Mouse (Mus musculus) lung, postnatal 25 days (tissue): ENCODE data around the gene Lime1.

ENCODE experiments used
- DNase-seq: peaks from one replicate; pipeline ENCODE4 v3.0.0; 2022; ENCODE audit warnings: low spot score

Lime1 gene

DNA sequence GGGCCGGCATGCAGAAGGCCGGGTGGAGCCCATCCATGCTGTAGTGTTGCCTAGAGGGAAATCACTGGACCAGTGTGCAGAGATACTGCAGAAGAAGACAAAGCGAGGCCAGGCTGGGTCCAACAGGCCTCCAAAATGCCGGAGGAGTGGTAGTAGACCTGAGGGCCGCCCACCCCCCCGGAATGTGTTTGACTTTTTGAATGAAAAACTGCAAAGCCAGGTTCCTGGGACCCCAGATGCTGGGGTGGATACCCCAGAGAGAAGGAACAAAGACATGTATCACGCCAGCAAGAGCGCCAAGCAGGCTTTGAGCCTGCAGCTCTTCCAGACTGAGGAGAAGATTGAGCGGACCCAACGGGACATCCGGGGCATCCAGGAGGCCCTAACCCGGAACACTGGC, at the start of gene Lime1:
TSS of gene Lime1 (plus strand) at position 301 of the 400 bp plus-strand sequence.
- DNase-seq: no peak

DNA sequence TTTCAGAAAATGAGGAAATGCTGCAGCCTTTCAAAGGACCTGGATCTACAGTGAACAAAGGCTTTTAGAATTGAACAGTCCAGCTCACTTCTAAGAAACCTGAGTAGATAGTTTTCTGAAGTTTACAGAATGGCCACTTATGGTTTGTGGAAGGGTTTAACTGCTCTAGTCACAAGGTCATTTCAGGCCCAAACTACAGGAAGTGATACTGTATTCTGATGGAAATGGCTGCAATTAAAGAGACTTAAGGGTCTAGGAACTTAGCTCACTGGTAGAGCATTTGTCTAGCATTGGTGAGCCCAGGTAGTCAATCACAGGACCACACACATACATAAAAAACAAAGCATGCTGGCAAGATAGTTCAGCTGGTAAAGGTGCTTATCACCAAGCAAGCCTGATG, 47.3 kb upstream of the Lime1 start:
- DNase-seq: no peak

DNA sequence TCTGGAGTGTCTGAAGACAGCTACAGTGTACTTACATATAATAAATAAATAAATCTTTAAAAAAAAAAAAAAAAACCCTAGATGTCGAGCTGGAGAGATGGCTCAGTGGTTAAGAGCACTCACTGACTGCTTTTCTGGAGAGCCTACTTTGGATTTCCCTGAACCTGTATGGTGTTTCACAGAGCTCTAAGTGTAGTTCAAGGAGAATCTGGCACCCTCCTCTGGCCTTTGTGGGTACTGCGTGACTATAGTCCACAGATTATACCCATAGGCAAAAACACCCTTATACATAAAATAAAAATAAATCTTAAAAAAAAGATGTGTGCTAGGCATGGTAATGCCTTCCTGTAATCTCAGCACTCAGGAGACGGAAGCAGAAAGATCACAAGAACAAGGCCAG, 45.9 kb upstream of the Lime1 start:
- peak; percentile 64 for DNase-seq

DNA sequence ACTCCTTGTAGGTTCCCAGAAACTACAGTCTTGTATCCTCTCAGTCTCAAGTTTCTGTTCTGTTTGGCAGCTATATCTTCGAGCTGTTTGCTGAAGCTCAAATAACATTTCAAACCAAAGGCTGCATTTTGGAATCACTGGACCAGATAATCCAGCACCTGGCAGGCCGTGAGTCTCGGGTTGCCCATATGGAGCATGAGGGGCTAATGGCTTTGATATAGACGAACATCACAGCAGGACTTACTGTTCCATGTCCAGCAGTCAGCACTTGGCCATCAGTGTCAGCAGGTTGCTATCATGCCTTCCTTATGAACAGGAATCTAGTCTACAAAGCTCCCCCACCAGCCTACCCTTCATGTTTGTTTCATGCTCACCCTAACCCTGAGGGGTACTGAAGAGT, 39.5 kb upstream of the Lime1 start:
- DNase-seq: no peak

DNA sequence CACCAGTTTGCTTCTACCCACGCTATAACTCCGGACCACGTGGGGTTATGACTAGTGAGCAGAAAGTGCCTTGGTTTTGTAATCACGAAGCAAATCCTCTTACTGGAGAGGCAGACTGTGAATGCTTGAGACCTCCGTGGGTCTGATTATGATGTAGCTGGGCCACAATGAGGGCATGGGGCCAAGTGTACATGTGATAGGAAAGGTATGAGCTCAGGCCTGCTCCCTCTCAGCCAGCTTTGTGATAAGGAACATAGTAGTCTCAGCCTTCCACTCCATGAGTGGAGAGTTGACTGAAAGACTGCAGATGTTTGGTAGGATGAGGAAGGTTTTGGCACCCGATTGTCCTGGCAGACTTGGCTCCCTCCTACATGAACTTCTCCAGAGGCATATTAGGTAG, 37.1 kb upstream of the Lime1 start:
- no peak for DNase-seq

DNA sequence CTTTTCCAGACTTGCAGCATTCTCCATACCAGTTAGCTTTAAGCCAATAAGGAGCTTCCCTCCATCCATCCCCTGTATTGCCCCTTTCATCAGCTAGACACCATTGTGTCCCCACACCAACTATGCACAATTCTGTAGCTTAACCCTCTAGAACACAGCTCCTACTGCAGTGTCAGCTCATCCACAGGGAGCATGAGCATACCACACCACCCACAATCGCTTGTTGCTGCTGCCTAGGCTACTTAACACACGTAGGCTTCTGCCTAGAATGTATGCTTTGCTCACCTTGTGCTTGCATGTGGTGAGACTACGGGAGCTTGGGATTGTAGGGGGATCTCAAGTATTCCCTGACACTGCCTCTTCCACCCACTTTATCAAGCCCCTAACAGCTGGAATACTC, 23.1 kb upstream of the Lime1 start:
- DNase-seq: no peak

DNA sequence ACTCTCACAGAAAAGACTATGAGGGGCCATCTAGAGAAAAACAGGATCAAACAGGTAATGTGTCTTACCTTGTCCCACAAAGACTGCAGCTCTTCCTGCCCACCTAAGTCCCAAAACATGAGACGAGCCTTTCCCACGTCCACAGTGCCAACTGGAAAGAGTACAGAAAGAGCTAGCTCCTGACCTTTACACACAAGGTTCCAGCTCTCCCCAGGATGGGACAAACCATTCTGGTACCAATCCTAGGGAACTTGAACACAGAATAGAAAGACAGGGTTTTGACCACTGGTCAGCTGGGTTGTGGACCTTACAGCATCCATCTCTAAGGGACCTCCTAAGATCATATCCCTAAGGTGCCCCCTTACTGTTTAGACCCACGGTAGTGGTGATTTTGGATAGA, 15.9 kb upstream of the Lime1 start:
- DNase-seq: no peak

DNA sequence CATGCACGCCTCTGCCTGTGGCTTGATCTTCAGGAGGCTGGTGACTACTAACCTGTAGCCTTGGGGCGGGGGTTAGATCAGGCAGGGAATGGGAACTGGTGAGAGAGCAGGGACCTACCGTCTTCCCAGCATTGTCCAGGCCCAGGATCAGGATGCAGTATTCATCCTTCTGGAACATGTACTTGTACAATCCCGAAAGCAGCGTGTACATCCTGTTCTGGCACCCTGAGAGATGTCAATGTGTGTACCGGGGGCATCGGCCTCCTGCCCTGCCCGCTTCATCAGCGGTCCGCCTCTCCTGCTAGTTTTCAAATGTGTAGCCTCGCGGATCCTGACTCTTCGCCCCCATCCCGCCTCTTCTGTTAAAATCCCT, 15.4 kb upstream of the Lime1 start:
- no peak for DNase-seq

DNA sequence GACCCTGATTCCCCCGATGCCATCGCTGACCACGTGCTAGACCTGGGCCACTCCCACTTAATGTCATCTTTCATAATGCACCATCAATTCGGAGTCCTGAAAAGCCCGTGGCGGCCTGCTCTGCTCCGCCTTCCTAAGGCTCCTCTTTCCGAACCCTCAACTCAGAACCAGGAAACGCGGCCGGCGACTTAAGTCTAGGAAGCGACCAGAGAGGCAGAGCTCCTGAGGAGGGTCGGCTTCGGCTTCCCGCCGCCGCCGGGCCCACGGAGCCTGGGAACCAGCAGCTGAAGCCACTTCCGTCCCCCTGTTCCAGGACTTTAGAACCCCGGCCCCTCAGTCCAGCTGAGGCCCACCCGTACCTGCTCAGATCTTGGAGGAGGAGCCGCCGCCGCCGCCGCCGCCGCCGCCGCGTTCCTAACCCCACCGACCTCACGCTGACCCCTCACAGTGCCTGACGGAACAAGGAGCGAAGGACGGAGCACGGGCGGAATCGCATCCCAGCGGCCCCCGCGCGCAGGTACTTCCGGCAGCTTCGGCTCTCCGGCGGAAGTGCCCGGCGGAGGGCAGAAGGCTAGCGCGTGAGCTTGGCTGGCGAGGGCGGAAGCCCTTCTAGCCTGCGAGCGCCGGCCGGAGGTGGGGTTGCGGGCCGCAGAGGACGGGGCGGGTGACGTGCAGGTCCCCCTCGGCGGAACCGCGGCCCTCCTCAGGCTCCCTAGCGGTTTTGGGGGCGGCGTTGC, 14.8 kb upstream of the Lime1 start, which contains the start of the genes Zgpat and Arfrp1:
TSS of gene Zgpat (plus strand) at position 69 of the 737 bp plus-strand sequence.
TSS of gene Arfrp1 (minus strand) at position 545 of the 737 bp plus-strand sequence.
- DNase-seq: peak; percentile 90

DNA sequence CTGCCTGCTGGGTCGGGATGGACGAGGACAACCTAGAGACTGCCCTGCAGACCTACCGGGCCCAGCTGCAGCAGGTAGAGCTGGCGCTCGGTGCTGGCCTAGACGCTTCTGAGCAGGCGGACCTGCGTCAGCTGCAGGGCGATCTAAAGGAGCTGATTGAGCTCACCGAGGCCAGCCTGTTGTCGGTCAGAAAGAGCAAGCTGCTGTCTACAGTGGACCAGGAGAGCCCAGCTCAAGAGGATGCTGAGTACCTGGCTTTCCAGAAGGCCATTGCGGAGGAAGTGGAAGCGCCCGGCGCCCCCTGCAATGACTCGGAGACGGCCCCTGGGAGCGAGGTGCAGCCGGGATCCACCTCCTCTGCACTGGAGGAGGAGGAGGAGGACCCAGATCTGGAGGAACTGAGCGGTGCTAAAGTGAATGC, 14.2 kb upstream of the Lime1 start:
- no peak for DNase-seq

DNA sequence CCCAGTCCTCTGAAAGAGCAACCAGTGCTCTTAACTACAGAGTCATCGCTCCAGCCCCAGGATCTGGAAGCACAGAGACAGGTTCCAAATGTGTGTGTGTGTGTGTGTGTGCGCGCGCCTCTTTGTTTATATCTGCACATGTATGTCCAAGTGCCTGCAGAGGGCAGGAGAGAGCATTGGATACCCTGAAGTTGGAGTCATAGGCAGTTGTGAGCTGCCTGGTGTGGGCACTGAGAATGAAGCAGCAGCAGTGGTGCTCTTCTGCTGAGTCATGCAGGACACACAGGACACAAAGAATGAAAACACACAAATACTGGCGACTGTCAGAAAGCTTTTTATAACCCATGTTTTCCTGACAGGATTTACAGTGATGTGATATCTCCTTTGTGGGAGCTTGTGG, 9.9 kb upstream of the Lime1 start:
- no peak for DNase-seq

DNA sequence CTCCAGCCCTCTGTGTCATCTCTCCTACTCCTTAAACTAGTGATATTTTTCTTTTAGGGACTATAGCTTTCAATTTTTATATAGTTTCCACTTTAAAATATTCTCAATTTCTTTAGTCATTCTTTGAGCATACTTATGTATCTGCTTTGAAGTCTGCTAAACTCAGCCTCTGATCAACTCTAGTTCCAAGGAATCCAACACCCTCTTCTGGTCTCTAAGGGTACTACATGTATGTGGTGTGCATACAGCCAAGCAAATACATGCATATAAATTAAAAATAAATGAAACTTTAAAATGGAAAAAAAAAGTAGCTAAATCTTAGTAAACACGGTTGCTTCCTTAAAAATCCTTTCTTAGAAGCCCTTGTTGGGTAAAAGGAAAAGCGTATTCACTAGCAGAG, 4.1 kb upstream of the Lime1 start:
- peak; percentile 37 for DNase-seq

DNA sequence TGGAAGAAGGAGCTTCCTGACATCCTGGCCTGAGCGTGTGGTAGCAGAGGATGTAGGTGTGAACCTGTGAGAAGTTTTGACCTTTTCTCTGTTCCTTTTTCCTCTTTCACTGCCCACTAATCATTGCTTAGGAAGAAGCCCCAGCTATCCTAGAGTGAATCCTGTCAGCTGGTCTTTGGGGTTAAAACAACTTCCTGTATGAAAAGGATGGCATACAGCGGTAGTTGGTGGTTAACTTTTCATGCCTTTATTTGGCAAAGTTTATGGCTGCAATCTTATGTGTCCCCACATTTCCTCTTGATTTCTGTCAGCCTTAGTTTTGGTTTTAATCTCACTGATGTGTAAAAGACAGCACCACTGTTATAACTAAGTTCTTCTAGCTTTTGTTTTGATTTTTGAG, 2.6 kb upstream of the Lime1 start:
- DNase-seq: no peak

DNA sequence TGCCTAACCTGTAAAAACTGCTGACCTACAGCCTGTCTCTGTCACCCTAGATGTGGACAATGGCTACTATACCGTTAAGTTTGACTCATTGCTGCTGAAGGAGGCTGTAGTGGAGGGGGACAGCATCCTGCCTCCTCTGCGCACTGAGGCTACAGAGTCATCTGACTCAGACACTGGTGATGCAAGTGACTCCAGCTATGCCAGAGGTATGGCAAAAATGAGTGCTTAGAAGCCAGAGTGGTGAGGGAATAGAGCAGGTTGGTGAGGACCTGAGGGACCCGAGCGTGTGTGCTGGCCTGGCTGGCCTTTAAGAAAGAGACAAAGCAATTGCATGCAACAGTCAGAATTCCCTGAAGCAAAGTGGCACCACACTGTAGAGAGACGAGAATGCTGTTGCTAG, 1.2 kb upstream of the Lime1 start:
- no peak for DNase-seq

DNA sequence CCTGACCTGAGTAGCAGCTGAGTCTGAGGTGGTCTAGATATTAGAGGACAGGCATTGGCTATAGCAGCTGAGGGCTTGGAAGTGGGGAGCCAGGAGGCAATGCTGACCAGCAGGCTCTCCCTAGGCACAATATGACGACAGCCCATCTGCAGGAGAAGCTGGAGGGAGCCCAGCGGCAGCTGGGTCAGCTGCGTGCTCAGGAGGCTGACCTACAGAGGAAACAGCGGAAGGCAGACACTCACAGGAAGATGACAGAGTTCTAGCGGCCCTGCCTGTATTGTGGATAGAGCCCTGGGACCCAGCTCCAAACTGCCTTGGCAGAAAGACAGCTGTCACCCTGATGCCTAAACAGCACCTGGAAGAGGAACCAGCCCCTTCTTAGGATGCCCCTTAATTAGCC, 373 bp downstream of the Lime1 start:
- no peak for DNase-seq

DNA sequence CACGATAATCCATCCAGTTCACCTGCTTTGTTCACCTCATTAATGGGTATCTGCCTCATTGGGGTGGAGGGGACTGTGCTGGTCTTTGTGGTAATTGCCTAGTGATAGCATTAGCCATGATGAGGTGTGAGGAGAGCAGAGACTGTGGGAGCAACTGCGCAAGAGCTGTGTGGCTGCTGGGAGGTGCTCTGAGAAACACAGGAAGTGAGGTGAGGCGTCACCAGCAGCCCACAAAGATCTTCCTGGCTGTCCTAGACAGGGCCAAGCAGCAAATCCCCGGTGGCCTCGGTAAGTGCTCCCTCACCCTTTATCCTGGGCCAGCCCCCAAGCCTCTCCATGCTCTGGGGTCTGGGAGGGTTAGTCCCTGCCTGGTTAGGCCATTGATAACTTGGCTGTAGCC, 1.2 kb downstream of the Lime1 start:
- DNase-seq: no peak

DNA sequence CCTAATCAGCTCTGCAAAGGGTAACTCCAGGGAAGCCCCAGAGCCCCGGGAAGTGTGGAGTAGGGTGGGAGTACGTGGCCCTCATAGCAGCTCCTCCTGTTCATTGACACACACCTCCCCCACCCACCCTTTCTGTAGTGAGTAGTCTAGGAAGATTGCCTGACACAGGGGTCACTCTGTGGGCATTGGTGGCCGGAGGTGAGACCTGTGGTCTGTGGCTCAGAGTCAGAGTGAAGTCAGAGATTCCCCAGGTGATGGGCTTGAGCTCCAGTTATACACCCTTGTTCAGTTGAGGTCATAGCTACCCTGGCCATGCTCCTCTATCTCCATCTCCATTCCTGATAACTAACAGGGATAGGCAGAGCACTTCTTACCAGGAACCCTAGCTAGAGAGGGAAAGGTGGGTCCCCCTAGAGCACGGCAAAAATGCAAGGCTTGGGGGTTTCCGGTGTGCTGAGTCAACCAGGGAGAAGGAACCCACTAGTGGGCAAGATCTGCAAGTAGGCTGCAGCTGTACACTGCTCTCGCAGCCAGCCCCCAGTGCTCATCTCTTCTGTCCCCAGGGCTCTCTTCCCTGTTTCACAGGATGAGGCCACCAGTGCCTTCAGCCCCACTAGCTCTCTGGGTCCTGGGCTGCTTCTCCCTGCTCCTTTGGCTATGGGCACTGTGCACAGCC, 1.9 kb downstream of the Lime1 start:
- DNase-seq: no peak

DNA sequence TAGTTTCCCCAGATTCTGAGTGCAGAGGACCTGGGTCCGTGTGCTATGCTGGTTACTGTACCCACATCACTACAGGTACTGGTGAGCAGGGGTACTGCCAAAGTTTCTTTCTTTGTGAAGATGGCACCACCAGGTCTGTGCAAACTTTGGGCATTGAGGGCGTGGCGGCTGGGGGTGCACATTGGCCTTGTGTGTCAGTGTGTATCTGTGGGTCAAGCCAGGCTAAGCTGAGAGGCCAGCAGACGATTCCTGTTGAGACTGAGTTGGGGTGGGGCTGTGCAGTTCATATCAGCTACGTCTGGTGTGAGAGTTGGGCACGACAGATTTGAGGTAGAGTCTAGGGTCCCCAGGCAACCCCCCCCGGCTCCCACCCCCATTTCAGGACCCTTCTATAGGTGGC, 4.6 kb downstream of the Lime1 start:
- no peak for DNase-seq

DNA sequence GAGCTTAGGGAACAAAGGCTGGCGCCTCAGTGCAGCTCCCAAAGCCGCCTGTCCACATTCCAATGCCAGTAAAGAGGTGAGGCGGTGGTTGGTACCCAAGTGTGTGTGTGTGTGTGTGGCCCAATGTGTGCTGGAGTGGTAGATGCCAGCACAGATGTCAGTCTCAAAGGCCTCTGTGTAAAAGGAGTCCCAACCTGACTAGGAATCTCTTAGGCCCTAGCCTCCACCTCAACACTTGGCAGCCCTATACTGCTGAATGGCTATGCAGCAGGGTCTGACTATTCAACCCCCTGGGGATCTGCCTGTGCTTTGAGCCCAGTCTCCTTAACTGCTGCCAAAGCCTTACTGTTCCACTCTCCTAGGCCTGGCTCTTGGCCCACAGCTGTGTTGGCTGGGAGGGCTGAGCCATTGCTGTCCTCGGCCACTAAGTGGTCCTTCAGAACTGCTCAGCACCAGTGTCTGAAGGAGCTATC, 5.1 kb downstream of the Lime1 start:
- DNase-seq: peak; percentile 56

DNA sequence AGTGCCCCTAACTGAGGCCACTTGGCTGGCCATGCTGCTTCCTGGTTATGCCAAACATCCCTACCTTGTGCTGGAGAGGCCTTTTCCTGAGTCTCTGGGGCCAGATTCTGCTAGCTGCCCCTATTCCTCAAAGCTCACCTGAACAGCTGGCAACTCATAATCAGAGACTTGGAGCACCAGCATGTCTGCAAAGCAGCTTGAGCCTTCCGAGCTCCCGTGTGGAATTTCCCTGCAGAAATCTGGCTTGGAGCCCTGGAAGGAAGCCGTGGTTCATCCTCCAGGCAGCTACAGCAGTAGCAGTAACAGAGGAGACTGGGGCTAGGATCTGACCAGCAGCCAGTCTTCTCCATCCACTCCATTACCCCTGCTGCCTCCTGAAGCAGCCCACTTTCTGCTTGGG, 6.0 kb downstream of the Lime1 start:
- DNase-seq: no peak

DNA sequence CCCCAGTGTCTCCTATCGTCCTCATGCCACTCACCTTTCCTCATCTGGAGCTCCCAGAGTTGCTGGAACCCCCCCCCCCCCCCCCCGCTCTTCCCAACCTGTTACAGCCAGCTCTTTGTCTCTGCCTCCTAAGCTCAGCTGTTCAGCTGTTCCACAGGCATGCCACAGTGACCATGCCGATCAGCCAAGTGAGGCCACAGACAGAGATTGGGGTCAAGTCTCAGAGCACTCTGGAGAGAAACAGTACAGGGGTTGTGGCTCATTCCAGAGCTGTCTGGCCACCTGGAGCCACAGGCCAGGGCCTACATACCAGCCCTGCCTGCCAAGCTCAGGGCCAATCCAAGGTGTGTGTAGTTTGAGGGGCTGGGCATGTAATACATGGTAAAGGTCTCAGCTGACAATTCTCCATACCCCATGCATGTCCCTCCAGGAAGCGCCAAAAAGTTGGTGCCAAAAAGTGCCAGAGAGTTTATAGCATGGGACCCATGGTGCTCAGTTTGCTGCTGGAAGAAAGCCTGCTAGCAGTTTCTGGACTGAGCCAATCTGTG, 6.9 kb downstream of the Lime1 start:
- DNase-seq: no peak

DNA sequence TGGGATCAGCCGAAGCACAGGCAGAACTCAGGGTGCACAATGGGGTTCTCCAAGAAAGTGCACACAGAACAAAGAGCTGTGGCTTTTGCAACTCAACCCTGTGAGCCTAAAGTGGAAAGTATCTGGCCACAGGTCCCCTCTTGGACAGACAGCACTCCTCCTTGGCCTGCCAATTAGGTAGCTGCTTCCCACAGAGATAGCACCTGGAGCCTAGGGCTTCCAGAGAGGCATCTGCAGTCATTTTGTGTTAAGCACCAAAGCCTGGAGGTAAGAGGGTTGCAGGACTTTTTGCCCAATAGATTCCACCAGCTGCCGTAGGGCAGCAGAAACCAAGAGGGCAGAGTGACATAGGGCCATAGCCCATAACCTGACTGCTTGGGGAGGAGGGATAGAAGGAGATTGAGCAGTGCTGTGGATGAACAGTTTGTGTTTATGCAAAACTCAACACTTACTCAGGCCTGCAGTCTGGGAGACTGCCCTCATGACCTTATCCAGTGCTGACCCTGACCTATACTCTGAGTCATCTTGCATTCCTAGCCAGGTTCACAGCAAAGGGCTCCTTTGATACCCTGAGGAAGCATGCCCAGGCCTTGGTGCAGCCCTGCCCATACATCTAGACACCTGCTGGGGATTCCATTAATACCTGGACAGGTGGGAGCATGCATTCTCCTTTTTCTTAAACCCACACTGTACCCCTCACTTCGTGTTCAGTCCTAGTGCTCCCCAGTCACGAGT, 10.4 kb downstream of the Lime1 start:
- no peak for DNase-seq

DNA sequence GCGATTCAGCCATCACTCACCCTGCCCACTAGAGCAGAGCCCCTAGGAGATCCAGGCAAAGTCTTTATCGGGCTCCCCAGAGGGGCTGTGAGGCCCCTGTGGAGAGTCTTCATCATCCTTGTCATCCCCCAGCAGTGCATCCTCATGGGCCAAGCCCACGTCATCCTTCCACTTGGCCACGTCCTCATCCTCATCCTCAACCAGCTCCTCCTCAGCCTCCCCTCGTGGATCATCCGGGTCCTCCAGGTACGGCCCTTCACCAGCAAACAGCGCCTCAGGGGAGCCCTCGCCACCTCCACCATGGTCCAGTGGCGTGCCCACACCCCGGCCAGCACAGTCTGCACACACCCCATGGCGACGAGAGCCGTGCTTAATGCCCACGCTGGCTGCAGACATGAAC, 11.1 kb downstream of the Lime1 start:
- no peak for DNase-seq
